Mouse (Mus musculus) midbrain, embryonic 13.5 days (tissue): ENCODE measurements around the gene Klk1b9. TPM values are rescaled to one million over a fixed set of nuclear protein-coding genes. Genes with fewer than 3 reads are reported as not detected.
"Not testable (repeated sequence)": the region's sequence is repeated elsewhere in the genome, so short reads cannot be mapped to it uniquely, and the experiment has no call there.

Experiments used
- ATAC-seq: fragments of 200-750 bp; cut with Nextera tagmentation; 2 replicates; pipeline ENCODE4 v1.8.0; 2017; ENCODE audit warnings: mild to moderate bottlenecking, moderate TSS enrichment, moderate library complexity
- H3K27ac ChIP-seq: fragments of 300-500 bp; sonication (generic); 2 replicates; pipeline ENCODE4 v1.5.1; 2015; ENCODE audit warnings: inconsistent platforms, mild to moderate bottlenecking, moderate library complexity
- H3K27me3 ChIP-seq: fragments of 300-500 bp; sonication (generic); 2 replicates; pipeline ENCODE4 v1.6.1; 2015; ENCODE audit warnings: mild to moderate bottlenecking, inconsistent platforms
- H3K36me3 ChIP-seq: fragments of 300-500 bp; sonication (generic); 2 replicates; pipeline ENCODE4 v1.6.1; 2015; ENCODE audit warnings: mild to moderate bottlenecking, inconsistent platforms
- H3K4me1 ChIP-seq: fragments of 300-500 bp; sonication (generic); replicated peaks from 2 replicates; pipeline ENCODE4 v1.6.1; 2015; ENCODE audit warnings: inconsistent platforms
- H3K4me2 ChIP-seq: fragments of 300-500 bp; sonication (generic); replicated peaks from 2 replicates; pipeline ENCODE4 v1.6.1; 2015; ENCODE audit warnings: moderate library complexity, mild to moderate bottlenecking, inconsistent platforms
- H3K4me3 ChIP-seq: fragments of 300-500 bp; sonication (generic); replicated peaks from 2 replicates; pipeline ENCODE4 v1.5.1; 2015; ENCODE audit warnings: mild to moderate bottlenecking, inconsistent platforms
- H3K9ac ChIP-seq: fragments of 300-500 bp; sonication (generic); replicated peaks from 2 replicates; pipeline ENCODE4 v1.6.1; 2015; ENCODE audit warnings: mild to moderate bottlenecking, inconsistent platforms
- H3K9me3 ChIP-seq: fragments of 300-500 bp; sonication (generic); 2 replicates; pipeline ENCODE4 v1.6.1; 2016; ENCODE audit warnings: mild to moderate bottlenecking, inconsistent platforms
- WGBS: fragments of 180-500 bp; shearing (Covaris S2); methylation state at CpG from one replicate; pipeline ENCODE4 v1.1.7; 2015; 5-methylcytosine and 5-hydroxymethylcytosine counted together
- polyA plus RNA-seq: library from polyadenylated mRNA; unstranded; fragments of >200 nt; fragmentation: Nextera tagmentation; extraction: Ambion mirVana; gene quantifications from 2 replicates; pipeline ENCODE4 v1.2.1, GENCODE M21; 2015

Gene Klk1b9
- polyA plus RNA-seq, 1 experiment from 2014 or later: not detected

GRCm38 (mm10) chr7:43985657-43986056 lies 9.8 kb downstream of the Klk1b9 start:
- H3K36me3 ChIP-seq: no peaks in the 10 kb centered on the region
- H3K4me1 ChIP-seq: no peaks in the 10 kb centered on the region
- H3K27me3 ChIP-seq: no peaks in the 10 kb centered on the region
- H3K4me2 ChIP-seq: no peak overlapping the region
- no peak overlapping the region for H3K9ac ChIP-seq
- ATAC-seq: no peak
- no peaks in the 10 kb centered on the region for H3K9me3 ChIP-seq
- H3K4me3 ChIP-seq: no peak overlapping the region
- no peak overlapping the region for H3K27ac ChIP-seq

DNA sequence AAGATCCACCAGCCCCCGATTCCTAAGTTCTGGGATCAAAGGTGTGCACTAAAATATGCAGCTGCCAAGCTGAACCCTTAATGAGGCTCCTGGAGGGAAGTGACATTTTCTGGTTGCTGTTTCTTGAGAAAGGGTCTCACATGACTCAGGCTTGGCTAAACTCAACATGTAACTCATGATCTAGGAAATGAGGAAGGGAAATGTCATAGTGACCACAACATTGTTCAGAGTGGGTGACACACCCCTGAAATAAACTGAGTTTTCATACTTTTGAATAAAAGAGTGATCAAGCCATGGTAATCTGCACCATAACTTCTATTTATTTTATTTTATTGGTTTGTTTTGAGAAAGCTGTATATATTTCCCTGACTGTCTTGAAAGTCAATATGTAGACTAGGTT lies 19.0 kb downstream of the Klk1b9 start:
- H3K4me1 ChIP-seq, H3K27me3 ChIP-seq, ATAC-seq, H3K27ac ChIP-seq, H3K4me3 ChIP-seq, H3K9ac ChIP-seq, H3K4me2 ChIP-seq, H3K36me3 ChIP-seq, H3K9me3 ChIP-seq: not testable (repeated sequence)
- WGBS: 76% methylated on average over 1 of the region's 1 CpGs

DNA sequence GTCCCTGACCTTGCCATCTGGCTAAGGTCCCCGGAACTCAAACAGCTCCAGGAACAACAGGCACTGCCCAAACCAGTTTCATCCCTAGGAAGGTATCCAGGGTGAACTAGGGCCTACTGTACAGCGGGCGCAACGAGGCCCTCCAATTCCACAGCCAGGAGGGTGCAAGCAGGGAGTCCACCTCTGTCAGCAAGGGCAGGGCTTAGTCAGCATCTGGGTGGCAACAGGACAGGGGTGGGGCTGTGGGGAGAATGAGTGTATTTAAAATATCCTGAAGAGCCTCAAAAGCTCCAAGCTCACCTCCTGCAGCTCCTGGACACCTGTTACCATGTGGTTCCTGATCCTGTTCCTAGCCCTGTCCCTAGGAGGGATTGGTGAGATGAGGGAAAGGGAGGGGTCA lies 19.7 kb downstream of the Klk1b9 start, which contains the start of gene Klk1b11:
Gene Klk1b11 (plus strand): TSS at position 301 of the 400 bp plus-strand sequence.
- H3K4me2 ChIP-seq: not testable (repeated sequence)
- 86% methylated on average over 4 of the region's 4 CpGs for WGBS

GRCm38 (mm10) chr7:44004847-44005246 lies 29.0 kb downstream of the Klk1b9 start:
- Histone ChIP-seq H3K9ac (no peak overlapping the region), H3K4me3 (no peak overlapping the region), H3K27ac (no peak overlapping the region), H3K36me3 (no peaks in the 10 kb centered on the region), H3K27me3 (no peaks in the 10 kb centered on the region), H3K4me1 (no peaks in the 10 kb centered on the region), H3K9me3 (no peaks in the 10 kb centered on the region), H3K4me2 (no peak overlapping the region)
- no peak for ATAC-seq

More for the DNA sequence above, 19.7 kb downstream of the Klk1b9 start, which contains the start of gene Klk1b11:
- ATAC-seq, H3K9ac ChIP-seq, H3K4me3 ChIP-seq, H3K9me3 ChIP-seq, H3K36me3 ChIP-seq, H3K27me3 ChIP-seq, H3K4me1 ChIP-seq, H3K27ac ChIP-seq: not testable (repeated sequence)

GRCm38 (mm10) chr7:44011868-44012267 lies 36.0 kb downstream of the Klk1b9 start, which contains the start of gene Klk1b26:
Gene Klk1b26, plus strand, starts transcription at chr7:44012168.
- not testable (repeated sequence) for H3K4me2 ChIP-seq, H3K36me3 ChIP-seq, ATAC-seq, H3K9me3 ChIP-seq, H3K4me1 ChIP-seq, H3K4me3 ChIP-seq, H3K27me3 ChIP-seq, H3K9ac ChIP-seq, H3K27ac ChIP-seq

DNA sequence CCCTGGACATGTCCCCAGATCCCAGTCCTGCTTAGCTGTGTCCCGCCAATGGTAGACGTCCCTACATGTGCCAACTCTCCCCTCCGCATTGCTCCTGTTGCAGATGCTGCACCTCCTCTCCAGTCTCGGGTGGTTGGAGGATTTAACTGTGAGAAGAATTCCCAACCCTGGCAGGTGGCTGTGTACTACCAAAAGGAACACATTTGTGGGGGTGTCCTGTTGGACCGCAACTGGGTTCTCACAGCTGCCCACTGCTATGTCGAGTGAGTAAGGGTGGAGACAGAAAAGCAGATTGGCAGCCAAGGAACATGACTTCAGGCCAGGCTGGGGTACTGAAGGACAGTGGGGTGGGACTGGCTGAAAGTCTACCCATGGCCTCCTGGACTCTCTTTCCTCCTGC lies 38.8 kb downstream of the Klk1b9 start:
- not testable (repeated sequence) for H3K4me2 ChIP-seq, H3K4me3 ChIP-seq, H3K36me3 ChIP-seq, H3K9me3 ChIP-seq, H3K27me3 ChIP-seq, H3K4me1 ChIP-seq, H3K27ac ChIP-seq, ATAC-seq, H3K9ac ChIP-seq
- 81% methylated on average over 6 of the region's 6 CpGs for WGBS

GRCm38 (mm10) chr7:44015071-44015470 lies 39.2 kb downstream of the Klk1b9 start:
- no peak for ATAC-seq
- Histone ChIP-seq H3K4me2 (no peak overlapping the region), H3K36me3 (no peaks in the 10 kb centered on the region), H3K4me1 (no peaks in the 10 kb centered on the region), H3K9me3 (no peaks in the 10 kb centered on the region), H3K27ac (no peak overlapping the region), H3K9ac (no peak overlapping the region), H3K27me3 (no peaks in the 10 kb centered on the region), H3K4me3 (no peak overlapping the region)
- WGBS: 91% methylated on average over 5 of the region's 5 CpGs

Other genes with a start within 250 kb of the Klk1b9 start
- gene Klk12, start 207.2 kb upstream of the Klk1b9 start, polyA plus RNA-seq: not detected in 2 replicates
- gene Klk11, start 201.5 kb upstream of the Klk1b9 start, polyA plus RNA-seq: not detected in 2 replicates
- not detected in 2 replicates for gene Klk10, start 195.0 kb upstream of the Klk1b9 start, polyA plus RNA-seq
- gene Klk9, start 184.2 kb upstream of the Klk1b9 start, polyA plus RNA-seq: 0.13 and 0.20 TPM in 2 replicates
- gene Klk8, start 178.5 kb upstream of the Klk1b9 start, polyA plus RNA-seq: 4.5 and 4.9 TPM in 2 replicates
- gene Klk7, start 164.8 kb upstream of the Klk1b9 start, polyA plus RNA-seq: not detected in 2 replicates
- not detected in 2 replicates for gene Klk6, start 151.6 kb upstream of the Klk1b9 start, polyA plus RNA-seq
- not detected in 2 replicates for gene Klk5, start 134.1 kb upstream of the Klk1b9 start, polyA plus RNA-seq
- gene Klk4, start 94.9 kb upstream of the Klk1b9 start, polyA plus RNA-seq: not detected in 2 replicates
- not detected in 2 replicates for gene Klk15, start 42.3 kb upstream of the Klk1b9 start, polyA plus RNA-seq
- gene Klk1b8, start 25.4 kb upstream of the Klk1b9 start, polyA plus RNA-seq: not detected in 2 replicates
- gene Klk1b1, start 9.3 kb upstream of the Klk1b9 start, polyA plus RNA-seq: not detected in 2 replicates
- not detected in 2 replicates for gene Klk1b11, start 19.8 kb downstream of the Klk1b9 start, polyA plus RNA-seq
- not detected in 2 replicates for gene Klk1b26, start 36.1 kb downstream of the Klk1b9 start, polyA plus RNA-seq
- not detected in 2 replicates for gene Klk1b27, start 76.2 kb downstream of the Klk1b9 start, polyA plus RNA-seq
- gene Klk1b21, start 126.3 kb downstream of the Klk1b9 start, polyA plus RNA-seq: not detected in 2 replicates
- not detected in 2 replicates for gene Klk1b22, start 136.6 kb downstream of the Klk1b9 start, polyA plus RNA-seq
- gene Klk1b16, start 160.7 kb downstream of the Klk1b9 start, polyA plus RNA-seq: not detected in 2 replicates
- gene Klk1b24, start 212.2 kb downstream of the Klk1b9 start, polyA plus RNA-seq: not detected in 2 replicates
- not detected in 2 replicates for gene Klk1b3, start 222.1 kb downstream of the Klk1b9 start, polyA plus RNA-seq
- not detected in 2 replicates for gene Klk1b4, start 231.4 kb downstream of the Klk1b9 start, polyA plus RNA-seq
- not detected in 2 replicates for gene Klk1b5, start 239.9 kb downstream of the Klk1b9 start, polyA plus RNA-seq
- not detected in 2 replicates for gene Klk1, start 249.3 kb downstream of the Klk1b9 start, polyA plus RNA-seq